Comparison of ENCODE assay signal across 39 mouse cellular contexts in the genomic region with DNA sequence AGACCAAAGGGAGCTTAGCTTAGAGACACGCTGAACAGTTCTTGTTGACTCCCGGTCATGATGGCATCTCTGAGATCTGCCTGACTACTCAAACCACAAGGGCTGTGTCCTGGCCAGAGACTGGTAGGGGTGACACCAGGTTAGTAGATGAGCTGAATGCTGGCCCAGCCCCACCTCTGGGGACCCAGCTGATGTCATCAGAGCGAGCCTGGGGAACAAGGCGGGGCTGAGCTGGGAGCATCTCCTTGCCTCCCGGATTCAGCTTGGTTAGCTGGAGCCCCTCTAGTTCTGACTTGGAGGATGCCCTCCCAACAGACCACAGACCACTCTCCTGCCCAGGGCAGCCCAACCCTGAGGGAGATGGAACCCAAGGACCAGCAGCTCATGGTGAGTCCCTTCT. TPM values are rescaled to one million over a fixed set of nuclear protein-coding genes. Genes with fewer than 3 reads are reported as not detected.
A peak's percentile ranks its signal among the peaks of the same experiment; 100 is the strongest.
DNase-seq lines count a peak whose midpoint lies in the region; ATAC-seq and TF ChIP-seq lines count a peak whose summit lies in the region.
"Had no signal": no experiment of that assay in that cellular context is flagged by ENCODE, and none has a peak within 500 bp of the region (broad histone marks: within the 10 kb centered on the region; RNA-seq: fewer than 3 reads in every experiment).

Gm4869 (plus strand) TSS at position 301 of the 400 bp plus-strand sequence.

- H3K4me2 ChIP-seq in heart, embryonic 15.5 days = no peak within 1 kb of the TSS
- H3K4me2 ChIP-seq in lung, postnatal 0 days (replicated peaks; ENCODE audit: low read depth, low read length) = no peak within 1 kb of the TSS
- H3K4me2 ChIP-seq: embryonic facial prominence, embryonic 13.5 days; hindbrain, embryonic 12.5 days; intestine, embryonic 15.5 days; liver, embryonic 15.5 days; lung, embryonic 15.5 days; neural tube, embryonic 15.5 days had no signal

- no peak within 1 kb of the TSS for H3K4me3 ChIP-seq in heart, embryonic 10.5 days
- H3K4me3 ChIP-seq in heart, embryonic 15.5 days = no peak within 1 kb of the TSS
- no peak within 1 kb of the TSS for H3K4me3 ChIP-seq in lung, postnatal 0 days (ENCODE audit: low read depth, low read length)
- H3K4me3 ChIP-seq: embryonic facial prominence, embryonic 13.5 days; forebrain, embryonic 10.5 days; hindbrain, embryonic 12.5 days; intestine, embryonic 15.5 days; liver, embryonic 15.5 days; lung, embryonic 15.5 days; neural tube, embryonic 15.5 days had no signal

- no peak for DNase-seq in heart, embryonic 10.5 days (ENCODE audit: low spot score)
- DNase-seq in heart, postnatal 36 days = no peak
- no peak for DNase-seq in heart, adult 11 months
- no peak for DNase-seq in lung, postnatal 0 days (ENCODE audit: low spot score)
- DNase-seq in lung, postnatal 25 days (ENCODE audit: low spot score) = no peak
- no peak for DNase-seq in kidney, postnatal 14 days
- DNase-seq: adrenal gland, adult 2 months; cerebellum, adult 18-20 months; cerebellum, postnatal 10 days; kidney, adult 2 months; kidney, postnatal 4 days; left cerebral cortex, postnatal 4 days; lung, postnatal 4 days; midbrain, embryonic 14.5 days; retina, postnatal 1 day; right cerebral cortex, postnatal 14 days; thymus, postnatal 14 days had no signal

- H3K27ac ChIP-seq in heart, embryonic 10.5 days = peak within 1 kb of the TSS; percentile 17; the same call in 1 of the 2 replicates
- peak within 1 kb of the TSS; percentile 40; the same call in 1 of the 2 replicates for H3K27ac ChIP-seq in heart, embryonic 15.5 days
- peak within 1 kb of the TSS; percentile 28; the same call in 1 of the 2 replicates for H3K27ac ChIP-seq in lung, postnatal 0 days (ENCODE audit: low read length)
- H3K27ac ChIP-seq: embryonic facial prominence, embryonic 13.5 days; forebrain, embryonic 10.5 days; hindbrain, embryonic 12.5 days; hindbrain, postnatal 0 days; intestine, embryonic 15.5 days; liver, embryonic 15.5 days; lung, embryonic 15.5 days; neural tube, embryonic 15.5 days had no signal

- H3K27me3 ChIP-seq in heart, embryonic 10.5 days (ENCODE audit: insufficient read depth, poor library complexity, severe bottlenecking) = no peaks in the 10 kb centered on the region
- no peaks in the 10 kb centered on the region for H3K27me3 ChIP-seq in heart, embryonic 15.5 days
- no peaks in the 10 kb centered on the region for H3K27me3 ChIP-seq in lung, postnatal 0 days (replicated peaks; ENCODE audit: insufficient read depth, low read length)
- H3K27me3 ChIP-seq: embryonic facial prominence, embryonic 13.5 days; hindbrain, embryonic 12.5 days; intestine, embryonic 15.5 days; liver, embryonic 15.5 days; lung, embryonic 15.5 days; neural tube, embryonic 15.5 days had no signal

- no peak within 1 kb of the TSS for H3K9ac ChIP-seq in heart, embryonic 15.5 days
- no peak within 1 kb of the TSS for H3K9ac ChIP-seq in lung, postnatal 0 days (replicated peaks; ENCODE audit: low read depth)
- H3K9ac ChIP-seq: embryonic facial prominence, embryonic 13.5 days; hindbrain, embryonic 12.5 days; intestine, embryonic 15.5 days; liver, embryonic 15.5 days; lung, embryonic 15.5 days; neural tube, embryonic 15.5 days had no signal

- peaks cover 56% of the 10 kb centered on the region for H3K36me3 ChIP-seq in heart, embryonic 10.5 days
- peaks cover 38% of the 10 kb centered on the region for H3K36me3 ChIP-seq in heart, embryonic 15.5 days
- peaks cover 25% of the 10 kb centered on the region for H3K36me3 ChIP-seq in lung, postnatal 0 days (ENCODE audit: insufficient read depth, low read length)

- peaks cover 29% of the 10 kb centered on the region for H3K4me1 ChIP-seq in heart, embryonic 10.5 days
- peaks cover 8% of the 10 kb centered on the region for H3K4me1 ChIP-seq in heart, embryonic 15.5 days (replicated peaks)
- no peaks in the 10 kb centered on the region for H3K4me1 ChIP-seq in lung, postnatal 0 days (ENCODE audit: insufficient read depth, low read depth, low read length)
- H3K4me1 ChIP-seq: embryonic facial prominence, embryonic 13.5 days; forebrain, embryonic 10.5 days; hindbrain, embryonic 12.5 days; liver, embryonic 15.5 days; lung, embryonic 15.5 days; neural tube, embryonic 15.5 days had no signal

- ATAC-seq in heart, embryonic 15.5 days (replicated peaks; ENCODE audit: insufficient number of reproducible peaks, insufficient read depth, low FRiP score, low read depth) = no peak
- ATAC-seq in lung, postnatal 0 days = no peak
- no peak for ATAC-seq in megakaryocyte, adult 5-6 weeks (ENCODE audit: poor library complexity, severe bottlenecking)
- ATAC-seq: activated CD4-positive, CD25-positive, alpha-beta regulatory T cell, adult 4 months; forebrain, embryonic 16.5 days; hindbrain, postnatal 0 days; intestine, embryonic 15.5 days had no signal

- 84% methylated on average over 5 of the region's 5 CpGs for WGBS in heart, embryonic 10.5 days
- 88% methylated on average over 5 of the region's 5 CpGs for WGBS in heart, embryonic 15.5 days
- 87% methylated on average over 5 of the region's 5 CpGs for WGBS in lung, postnatal 0 days

- no peak for TF ChIP-seq CTCF in lung, postnatal 0 days (IDR thresholded peaks at IDR 0.05)

- no peak for TF ChIP-seq EP300 in lung, postnatal 0 days (IDR thresholded peaks at IDR 0.05)

- intact Hi-C loops in heart, postnatal 36 days (cut with DNase I) = no loop called here

- no peaks in the 10 kb centered on the region for H3K9me3 ChIP-seq in heart, embryonic 10.5 days
- H3K9me3 ChIP-seq in heart, embryonic 15.5 days (replicated peaks) = no peaks in the 10 kb centered on the region
- no peaks in the 10 kb centered on the region for H3K9me3 ChIP-seq in lung, postnatal 0 days (ENCODE audit: low read length)
- H3K9me3 ChIP-seq: embryonic facial prominence, embryonic 13.5 days; forebrain, embryonic 10.5 days; hindbrain, embryonic 12.5 days; intestine, embryonic 15.5 days; liver, embryonic 15.5 days; lung, embryonic 15.5 days; neural tube, embryonic 15.5 days had no signal

RNA-seq across cellular contexts. Expression of gene Gm4869, which starts in this region (rescaled TPM):
- polyA plus RNA-seq in heart, embryonic 10.5 days (2016; fragmentation: Nextera tagmentation; extraction: Ambion mirVana) = not detected in 2 replicates
- total RNA-seq in heart, postnatal 36 days (2021) = not detected
- polyA plus RNA-seq in heart, embryonic 15.5 days (2015; fragmentation: Nextera tagmentation; extraction: Ambion mirVana) = 0.09 TPM in 1 of 2 replicates, not detected in the other
- polyA plus RNA-seq in lung, postnatal 0 days (2015; fragmentation: Nextera tagmentation; extraction: Ambion mirVana) = not detected in 2 replicates
- not detected in 2 replicates for total RNA-seq in megakaryocyte, adult 5-6 weeks (2015)
- total RNA-seq in megakaryocyte, adult 5-6 weeks (2017) = not detected in 2 replicates
- total RNA-seq: common myeloid progenitor, adult 5-6 weeks; gastrocnemius, adult 8-10 months; hindbrain, postnatal 0 days; layer of hippocampus, adult 8-10 months; layer of hippocampus, postnatal 25 days; left cerebral cortex, adult 8-10 months; left cerebral cortex, postnatal 4 days; monocyte, adult 5-6 weeks had no signal
- polyA plus RNA-seq: activated CD4-positive, CD25-positive, alpha-beta regulatory T cell, adult 4 months; embryonic facial prominence, embryonic 13.5 days; forebrain, embryonic 10.5 days; forebrain, embryonic 16.5 days; gonadal fat pad, adult 2 months; hindbrain, embryonic 12.5 days; hindbrain, postnatal 0 days; intestine, embryonic 15.5 days; kidney, embryonic 16.5 days; liver, embryonic 15.5 days; midbrain, embryonic 14.5 days; neural tube, embryonic 15.5 days; small intestine, adult 2 months; stomach, embryonic 14.5 days had no signal
